Mouse (Mus musculus) bone marrow macrophage, adult 2 months (primary cell): ENCODE data around the gene Capn10.

Experiments
- CTCF ChIP-seq: IDR thresholded peaks from 2 replicates; pipeline ENCODE4 v1.5.1; 2012; ENCODE audit warnings: low read depth, mild to moderate bottlenecking, low read length, moderate library complexity
- POLR2A ChIP-seq: IDR thresholded peaks from 2 replicates; pipeline ENCODE4 v1.6.1; 2012; ENCODE audit warnings: mild to moderate bottlenecking, low read depth, low read length, borderline replicate concordance

GRCm38 (mm10) chr1:92930171-92930706 lies 3.9 kb upstream of the Capn10 start:
- TF ChIP-seq CTCF (no peak), POLR2A (no peak)
